Mouse (Mus musculus) c-Kit-positive CD71-positive TER-119-negative erythroid progenitor cells, embryonic 14.5 days (primary cell): ENCODE measurements around the gene Apol7c.
"Not testable (repeated sequence)": the region's sequence is repeated elsewhere in the genome, so short reads cannot be mapped to it uniquely, and the experiment has no call there.

Experiments
- DNase-seq: peaks from one replicate; pipeline ENCODE4 v3.0.0-alpha.2; 2013; ENCODE audit warnings: low read depth

The Apol7c gene

GRCm38 (mm10) chr15:77533216-77533615 is at the start of gene Apol7c:
Gene Apol7c (minus strand): TSS chr15:77533316.
- DNase-seq, result no peak

- no peak for DNase-seq
Observed at GRCm38 (mm10) chr15:77581681-77582080, 48.6 kb upstream of the Apol7c start.

DNA sequence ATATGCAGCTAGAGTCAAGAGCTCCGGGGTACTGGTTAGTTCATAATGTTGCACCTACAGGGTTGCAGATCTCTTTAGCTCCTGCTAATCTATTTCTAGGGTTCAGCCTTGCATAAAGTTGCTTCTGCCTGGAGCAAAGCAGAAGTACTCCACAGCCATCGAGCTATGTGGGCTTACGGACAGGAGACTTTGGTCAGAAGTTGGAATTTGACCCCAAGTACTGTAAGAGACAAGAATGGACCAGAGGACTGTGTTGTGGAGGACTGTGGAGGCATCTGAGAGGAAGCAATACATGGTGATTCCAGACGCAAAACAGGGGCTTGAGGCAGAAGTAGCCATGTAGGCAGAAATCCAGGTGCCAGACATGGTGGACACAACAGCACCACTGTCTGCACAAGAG is 46.2 kb upstream of the Apol7c start:
- no peak for DNase-seq

GRCm38 (mm10) chr15:77578801-77579200 is 45.7 kb upstream of the Apol7c start:
- no peak for DNase-seq

DNA sequence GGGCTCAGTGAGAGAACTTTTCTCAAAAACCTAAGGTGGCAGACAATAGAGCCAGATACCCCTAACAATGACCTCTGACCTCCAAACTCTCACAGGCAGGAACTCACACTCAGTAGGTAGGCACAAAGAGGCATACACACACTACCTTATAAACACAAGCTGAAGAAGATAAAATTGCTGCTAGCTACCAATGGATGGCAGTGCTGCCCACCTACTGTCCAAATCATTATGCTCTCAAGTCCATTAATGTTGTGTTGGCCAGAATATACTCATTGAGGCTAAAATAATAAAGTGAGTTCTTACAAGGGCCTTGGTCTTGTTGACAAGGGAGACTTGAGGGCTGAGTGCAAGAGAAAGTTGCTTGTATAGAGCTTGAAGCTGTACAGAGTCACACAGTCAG is 30.1 kb upstream of the Apol7c start:
- no peak for DNase-seq

GRCm38 (mm10) chr15:77561792-77562191 is 28.7 kb upstream of the Apol7c start, which contains the start of gene 1700025B11Rik:
Gene 1700025B11Rik (minus strand): TSS chr15:77561892.
- DNase-seq, result no peak

GRCm38 (mm10) chr15:77539221-77539620 is 6.1 kb upstream of the Apol7c start:
- DNase-seq, result not testable (repeated sequence)

- DNase-seq, result not testable (repeated sequence)
Observed at GRCm38 (mm10) chr15:77523186-77523843, 9.8 kb downstream of the Apol7c start.

- not testable (repeated sequence) for DNase-seq
Observed at GRCm38 (mm10) chr15:77520596-77520995, 12.5 kb downstream of the Apol7c start.

GRCm38 (mm10) chr15:77507966-77508365 is 25.1 kb downstream of the Apol7c start, which contains the start of gene Apol11a:
Gene Apol11a (plus strand): TSS chr15:77508271.
- not testable (repeated sequence) for DNase-seq

DNA sequence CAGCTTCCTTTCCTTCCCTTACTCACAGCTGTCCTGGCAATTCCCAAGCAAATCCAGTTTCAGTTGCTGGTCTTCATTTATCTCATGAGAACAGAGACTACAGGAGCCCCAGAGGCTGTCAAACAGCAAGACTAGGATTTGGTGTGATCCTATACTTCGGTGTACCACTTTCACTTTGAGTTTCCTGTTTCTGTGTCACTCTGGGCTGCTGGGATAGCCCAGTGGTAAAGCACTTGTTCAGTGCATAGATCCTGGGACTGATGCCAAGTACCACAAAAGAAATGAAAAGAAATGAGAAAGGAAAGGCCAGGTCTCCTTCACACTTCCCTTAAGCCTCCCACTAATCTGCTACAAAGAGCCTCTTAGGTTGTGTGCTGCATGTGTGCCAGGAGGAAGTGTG is 38.4 kb downstream of the Apol7c start:
- not testable (repeated sequence) for DNase-seq

- DNase-seq, result not testable (repeated sequence)
Observed at GRCm38 (mm10) chr15:77493181-77493580, 39.9 kb downstream of the Apol7c start.

DNA sequence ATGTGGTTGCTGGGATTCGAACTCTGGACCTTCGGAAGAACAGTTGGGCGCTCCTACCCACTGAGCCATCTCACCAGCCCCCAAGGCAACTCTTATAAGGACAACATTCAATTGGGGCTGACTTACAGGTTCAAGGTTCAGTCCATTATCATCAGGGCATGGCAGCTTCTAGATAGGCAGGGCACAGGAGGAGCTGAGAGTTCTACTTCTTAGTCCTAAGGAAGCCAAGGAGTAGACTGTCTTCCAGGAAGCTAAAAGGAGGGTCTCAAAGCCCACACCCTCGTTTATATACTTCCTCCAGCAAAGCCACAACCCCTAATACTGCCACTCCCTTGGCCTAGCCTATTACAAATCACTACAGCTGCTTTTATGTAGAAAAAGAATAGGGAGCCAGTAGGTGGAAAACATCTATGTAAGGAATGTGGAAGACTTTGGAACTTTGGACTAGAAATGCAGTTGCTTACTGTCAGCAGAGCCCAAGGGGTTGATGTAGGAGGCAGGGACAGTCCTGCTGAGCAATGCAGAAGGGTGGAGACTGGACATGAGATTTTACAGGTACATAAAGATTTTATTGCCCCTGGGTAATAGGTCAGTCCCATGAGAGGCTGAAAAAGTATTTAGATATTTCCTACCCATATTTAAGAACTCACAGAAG is 50.8 kb downstream of the Apol7c start:
- DNase-seq, result no peak

DNA sequence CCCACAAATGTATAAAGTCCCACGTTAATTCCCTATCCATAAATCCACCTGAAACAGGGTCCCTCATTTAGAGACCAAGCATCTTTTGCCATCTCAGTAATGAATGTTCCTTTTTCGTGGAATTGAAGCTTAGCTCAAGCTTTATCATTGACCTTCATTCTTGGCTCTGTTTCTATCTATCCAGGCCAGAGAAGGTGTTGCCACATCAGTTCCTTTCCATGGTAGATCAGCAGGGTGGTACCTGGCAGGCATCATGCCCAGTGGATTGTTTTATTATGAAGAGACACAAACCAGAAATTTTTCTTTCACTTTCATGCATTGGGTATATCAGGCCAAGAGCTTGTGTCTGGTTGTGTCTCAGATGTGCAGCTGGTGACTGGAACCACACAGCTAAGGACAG is 56.4 kb downstream of the Apol7c start, which contains the start of gene Apol10a:
TSS of gene Apol10a (plus strand) at position 355 of the 400 bp plus-strand sequence.
- not testable (repeated sequence) for DNase-seq
